Mouse (Mus musculus) lung, adult 2 months (tissue): ENCODE measurements around the gene Ccdc51. TPM values are rescaled to one million over a fixed set of nuclear protein-coding genes. Genes with fewer than 3 reads are reported as not detected.

Source experiments
- DNase-seq: peaks from one replicate; pipeline ENCODE4 v3.0.0; 2022
- H3K4me1 ChIP-seq: fragments of 200-500 bp; 2 replicates; pipeline ENCODE4 v1.6.1; 2011; ENCODE audit warnings: low read length; ENCODE audit not compliant: control insufficient read depth, insufficient read depth
- H3K4me3 ChIP-seq: fragments of 200-500 bp; replicated peaks from 2 replicates; pipeline ENCODE3; 2011; ENCODE audit warnings: low read depth, mild to moderate bottlenecking, control low read depth, low read length; ENCODE audit errors: extremely low read depth
- CTCF ChIP-seq: fragments of 200-500 bp; IDR thresholded peaks from 2 replicates; pipeline ENCODE4 v1.5.1; 2011; ENCODE audit warnings: mild to moderate bottlenecking, low read length, control low read depth; ENCODE audit not compliant: insufficient read depth
- POLR2A ChIP-seq: fragments of 200-500 bp; IDR thresholded peaks from 2 replicates; pipeline ENCODE4 v1.6.1; 2011; ENCODE audit warnings: low read depth, mild to moderate bottlenecking, control low read depth, low read length, borderline replicate concordance; ENCODE audit errors: extremely low read depth
- WGBS: fragments of 180-500 bp; shearing (Covaris S2); methylation state at CpG from one replicate; pipeline ENCODE4 v1.1.7; 2018; 5-methylcytosine and 5-hydroxymethylcytosine counted together
- polyA plus RNA-seq: library from polyadenylated mRNA; depleted of rRNA; stranded (reverse); fragments of >200 nt; gene quantifications from 2 replicates; pipeline ENCODE4 v1.2.3, GENCODE M21; 2012

The Ccdc51 gene
- polyA plus RNA-seq, 1 experiment, result 3.7 TPM

DNA sequence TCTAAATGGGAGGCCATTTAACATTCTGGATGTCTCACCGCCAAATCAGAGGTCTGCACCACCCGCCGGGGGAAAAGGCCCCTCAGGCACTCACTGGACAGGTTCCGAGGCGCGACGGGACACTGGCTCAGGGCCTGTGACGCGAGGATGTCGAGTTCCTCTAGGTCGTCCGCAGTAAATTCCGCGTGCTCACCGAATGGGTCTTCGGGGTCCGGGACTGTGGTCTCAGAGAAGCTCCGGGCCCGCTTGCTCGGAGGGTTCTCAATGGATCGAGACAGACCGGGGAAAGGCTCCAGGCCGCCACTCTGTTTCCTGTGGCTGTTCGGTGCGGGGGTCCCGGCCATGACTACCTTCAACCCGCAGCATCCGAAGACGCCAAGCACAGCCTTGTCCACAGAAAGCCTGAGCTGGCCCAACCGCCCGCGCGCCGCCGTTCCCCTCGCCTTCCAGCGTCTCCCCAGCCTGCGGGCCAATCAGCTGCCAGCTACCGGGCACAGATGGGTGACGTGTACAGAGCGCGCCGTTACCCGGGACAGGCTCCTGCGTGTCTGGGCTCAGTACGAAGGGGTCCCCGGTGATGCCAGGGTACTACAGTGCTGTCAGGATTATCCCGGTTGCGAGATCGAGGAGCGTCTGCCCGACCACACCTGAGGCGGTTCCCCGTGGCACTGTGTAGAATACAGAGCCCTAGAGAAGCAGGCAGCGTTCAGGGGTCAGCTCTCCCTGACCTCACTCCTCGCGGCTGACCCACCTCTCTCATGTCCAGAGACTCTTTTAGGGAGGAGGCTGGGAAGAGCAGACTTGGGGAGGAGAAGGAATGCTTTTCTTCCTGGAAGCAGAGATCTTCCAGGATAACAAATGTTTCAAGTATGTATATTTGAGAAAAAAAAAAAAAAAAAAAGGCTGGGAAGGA is 8.4 kb upstream of the Ccdc51 start, which contains the start of gene Atrip:
TSS of gene Atrip (minus strand) at position 464 of the 913 bp plus-strand sequence.
- TF ChIP-seq CTCF (no peak), POLR2A (peak; percentile 93)
- WGBS, result under 1% methylated on average over 57 of the region's 57 CpGs

DNA sequence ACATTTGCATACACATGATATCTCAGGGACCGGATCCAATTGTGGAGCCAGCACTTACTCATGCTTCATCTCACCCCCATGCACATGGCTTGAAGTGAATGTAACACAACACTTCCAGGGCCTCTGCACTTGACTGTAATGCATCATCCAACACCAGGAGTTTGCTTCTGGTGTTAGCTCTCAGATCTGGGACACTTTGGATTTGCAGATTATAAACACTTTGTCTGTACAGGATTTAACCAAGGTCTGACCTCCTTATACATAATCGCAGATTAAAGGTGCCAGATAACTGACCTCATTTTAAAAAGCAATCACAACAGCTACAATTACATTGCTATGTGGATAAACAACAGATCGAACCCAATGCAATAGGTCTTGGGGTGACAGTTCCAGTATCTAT is 1.8 kb upstream of the Ccdc51 start:
- peaks cover 2% of the 10 kb centered on the region; the same call in 1 of the 2 replicates for H3K4me1 ChIP-seq
- 86% methylated on average over 3 of the region's 3 CpGs for WGBS
- no peak overlapping the region for H3K4me3 ChIP-seq
- DNase-seq, result no peak
- TF ChIP-seq CTCF, result no peak

More for the DNA sequence above, 8.4 kb upstream of the Ccdc51 start, which contains the start of gene Atrip:
- Histone ChIP-seq H3K4me1 (peaks cover 5% of the 10 kb centered on the region; the same call in 1 of the 2 replicates), H3K4me3 (peak within 1 kb of the TSS; percentile 72)
- peak; percentile 90 for DNase-seq

DNA sequence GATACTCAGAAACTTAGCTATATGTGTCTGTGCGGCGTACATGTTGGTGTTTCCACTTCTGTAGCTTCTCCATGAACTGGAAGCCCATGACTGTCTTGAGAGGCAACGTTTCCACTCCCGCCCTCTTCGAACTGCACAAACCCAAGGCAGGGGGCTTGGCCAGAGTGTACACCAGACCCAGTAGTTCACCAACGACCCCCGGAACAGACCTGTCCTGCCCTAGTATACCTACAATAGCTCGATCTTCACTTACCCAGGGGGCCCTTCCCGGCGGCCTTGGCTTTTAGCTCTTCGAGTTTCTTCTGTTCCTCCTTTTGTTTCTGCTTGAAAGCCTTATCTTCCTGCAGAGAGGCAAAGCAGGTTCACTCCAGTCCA is 557 bp upstream of the Ccdc51 start:
- DNase-seq, result no peak
- TF ChIP-seq CTCF (no peak), POLR2A (no peak)
- 3% methylated on average over 11 of the region's 11 CpGs for WGBS
- Histone ChIP-seq H3K4me1 (peaks cover 2% of the 10 kb centered on the region; the same call in 1 of the 2 replicates), H3K4me3 (peak overlapping the region; percentile 72)

- WGBS, result 19% methylated on average over 2 of the region's 2 CpGs
- Histone ChIP-seq H3K4me1 (peaks cover 2% of the 10 kb centered on the region; the same call in 1 of the 2 replicates), H3K4me3 (no peak overlapping the region)
- no peak for DNase-seq
- no peak for TF ChIP-seq POLR2A
- 0 out of 2 replicates have a peak, but pooled peaks have one; percentile 16 for TF ChIP-seq CTCF
These were observed 2.6 kb downstream of the Ccdc51 start for GRCm38 (mm10) chr9:109084922-109085321.

DNA sequence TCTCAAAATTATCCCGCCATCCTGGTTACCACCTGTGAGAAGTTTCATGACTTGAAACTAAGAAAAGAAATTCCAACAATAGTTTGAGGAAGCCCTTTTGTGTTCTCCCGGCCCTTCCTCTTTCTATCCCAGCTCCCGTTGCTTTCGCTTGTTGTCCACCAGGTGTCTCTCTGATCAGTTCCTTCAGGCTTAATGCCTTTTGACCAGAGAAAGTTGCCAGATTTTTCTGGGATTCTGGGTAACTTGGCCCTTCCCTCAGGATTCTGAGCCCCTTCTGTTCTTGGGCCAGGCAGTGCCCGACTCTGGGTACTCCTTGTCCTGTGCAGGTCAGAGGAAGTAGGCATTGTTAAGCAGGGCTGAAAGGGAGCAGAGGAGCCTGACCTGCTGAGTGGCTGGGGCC is 5.7 kb downstream of the Ccdc51 start:
- WGBS, result 5% methylated on average over 5 of the region's 5 CpGs
- Histone ChIP-seq H3K4me1 (no peaks in the 10 kb centered on the region; the same call in 1 of the 2 replicates), H3K4me3 (no peak overlapping the region)
- peak; percentile 46 for DNase-seq
- TF ChIP-seq CTCF (no peak), POLR2A (no peak)

DNA sequence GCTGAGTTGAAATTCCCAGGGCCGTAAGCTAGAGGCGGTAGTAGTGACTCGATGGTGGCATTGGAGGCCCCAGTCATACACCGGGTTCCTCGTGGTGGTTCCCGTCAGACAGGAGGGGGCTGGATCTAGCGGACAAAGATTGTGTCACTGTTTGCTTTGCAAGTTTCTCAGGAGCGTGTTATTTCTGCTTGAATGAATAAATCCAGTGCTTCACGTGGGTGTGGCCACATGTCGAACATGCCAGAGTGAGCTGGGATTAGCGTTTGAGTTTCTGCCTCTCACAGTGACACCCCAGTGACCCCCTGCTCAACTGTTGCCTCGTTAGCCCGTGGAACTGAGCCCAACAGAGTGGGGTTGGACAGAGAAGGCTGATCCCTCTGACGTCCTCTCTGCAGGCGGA is 8.2 kb downstream of the Ccdc51 start:
- WGBS, result 59% methylated on average over 15 of the region's 15 CpGs
- no peak overlapping the region for H3K4me3 ChIP-seq
- DNase-seq, result no peak
- peaks cover 2% of the 10 kb centered on the region for H3K4me1 ChIP-seq
- no peak for TF ChIP-seq POLR2A
- no peak for TF ChIP-seq CTCF

- H3K4me3 ChIP-seq, result no peak overlapping the region
- no peak for TF ChIP-seq POLR2A
- no peak for TF ChIP-seq CTCF
- WGBS, result 91% methylated on average over 8 of the region's 8 CpGs
- no peak for DNase-seq
- H3K4me1 ChIP-seq, result peaks cover 2% of the 10 kb centered on the region
These were observed 9.5 kb downstream of the Ccdc51 start for GRCm38 (mm10) chr9:109091802-109092201.

DNA sequence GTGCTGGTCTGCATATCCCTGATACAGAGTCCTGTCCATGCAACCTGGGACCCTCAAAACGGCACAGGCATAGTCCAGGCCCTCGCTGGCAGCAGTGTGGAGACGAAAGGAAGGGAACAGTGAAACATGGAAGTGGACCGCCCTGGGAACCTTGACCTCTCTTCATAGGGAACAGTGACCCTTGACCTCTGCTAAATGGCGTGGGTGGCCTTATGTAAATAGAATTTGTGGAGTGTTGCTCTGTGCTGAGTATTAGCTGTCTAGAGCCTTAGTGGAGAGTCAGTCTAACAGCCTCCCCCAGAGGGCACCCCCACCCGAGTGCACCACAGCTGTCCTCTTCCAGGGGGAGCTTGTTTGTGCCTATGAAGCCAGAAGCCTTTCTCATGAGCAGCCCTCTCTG is 10.5 kb downstream of the Ccdc51 start:
- DNase-seq, result no peak
- WGBS, result 70% methylated on average over 6 of the region's 6 CpGs
- Histone ChIP-seq H3K4me3 (no peak overlapping the region), H3K4me1 (peaks cover 2% of the 10 kb centered on the region)
- TF ChIP-seq POLR2A (no peak), CTCF (no peak)

DNA sequence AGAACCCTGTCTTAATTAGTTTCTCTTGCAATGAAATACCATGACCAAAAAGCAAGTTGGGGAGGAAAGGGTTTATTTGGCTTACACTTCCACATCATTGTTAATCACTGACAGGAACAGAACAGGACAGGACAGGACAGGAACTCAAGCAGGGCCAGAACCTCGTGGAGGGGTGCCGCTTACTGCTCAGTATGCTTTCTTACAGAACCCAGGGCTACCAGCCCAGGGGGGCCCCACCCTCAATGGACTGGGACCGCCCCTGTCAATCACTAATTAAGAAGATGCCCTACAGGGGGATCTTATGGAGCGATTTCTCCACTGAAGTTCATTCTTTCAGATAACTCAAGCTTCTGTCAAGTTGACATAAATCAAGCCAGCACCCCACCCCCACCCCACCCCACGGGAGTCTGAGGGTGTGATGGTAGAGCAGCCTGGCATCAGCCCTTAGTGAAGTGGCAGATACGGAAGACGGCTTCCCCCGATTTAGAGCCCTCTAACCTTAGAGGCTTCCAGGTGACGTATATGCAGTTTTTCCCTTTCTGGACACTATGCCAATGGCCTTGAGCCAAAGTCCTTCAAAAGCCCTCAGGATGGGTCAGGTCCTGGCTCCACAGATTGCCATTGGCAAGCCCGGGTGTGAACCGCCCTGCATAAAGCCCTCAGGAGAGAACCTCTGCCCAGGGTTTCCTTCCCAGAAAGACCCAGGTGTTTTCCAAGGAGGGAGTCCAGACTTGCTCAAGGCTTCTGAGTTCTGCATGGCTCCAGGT is 11.7 kb downstream of the Ccdc51 start:
- TF ChIP-seq POLR2A (no peak), CTCF (no peak)
- peak; percentile 62 for DNase-seq

More for the DNA sequence above, 11.7 kb downstream of the Ccdc51 start:
- Histone ChIP-seq H3K4me3 (no peak overlapping the region), H3K4me1 (peaks cover 2% of the 10 kb centered on the region)
- WGBS, result 19% methylated on average over 11 of the region's 11 CpGs
